Mouse (Mus musculus): Measurements from ENCODE around the gene Mitf.

DNA sequence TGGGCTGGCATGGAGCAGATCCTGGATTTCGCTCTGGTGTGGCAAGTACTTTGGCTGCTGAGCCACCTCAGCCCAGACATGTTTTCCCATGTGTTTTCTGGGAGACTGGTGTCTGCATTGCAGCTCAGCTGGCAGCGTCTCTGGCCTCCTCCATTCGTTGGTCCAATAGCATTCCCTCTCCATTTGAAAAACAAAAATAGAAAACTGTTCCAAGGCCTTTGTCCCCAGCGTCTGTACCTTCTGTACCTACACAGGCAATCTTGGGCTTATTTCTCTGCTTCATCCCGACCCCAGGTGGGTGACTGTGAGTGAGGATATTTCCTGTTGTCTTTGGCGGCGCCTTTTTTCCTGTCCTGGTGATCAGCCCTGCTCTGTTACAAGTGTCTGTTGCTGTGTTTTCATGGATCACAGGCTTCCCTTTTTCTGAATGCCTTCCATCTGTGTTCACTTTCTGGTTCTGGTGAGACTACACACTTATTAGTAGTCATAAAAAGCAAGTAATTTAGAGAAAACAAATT lies 109.6 kb downstream of the Mitf start:
- TF ChIP-seq GATA1 (IDR thresholded peaks at IDR 0.05; ENCODE audit: low read length) (no peak), TAL1 (IDR thresholded peaks at IDR 0.05; ENCODE audit: low read length) (no peak)
